Mouse (Mus musculus) brown adipose tissue, adult 24 weeks (tissue): ENCODE results near the gene Gm13288. TPM values are rescaled to one million over a fixed set of nuclear protein-coding genes. Genes with fewer than 3 reads are reported as not detected.

ENCODE experiments used
- H3K27ac ChIP-seq: fragments of 200-500 bp; replicated peaks from 2 replicates; pipeline ENCODE4 v1.5.1; 2012; ENCODE audit warnings: low read depth, mild to moderate bottlenecking, low read length
- H3K4me1 ChIP-seq: fragments of 200-500 bp; 2 replicates; pipeline ENCODE4 v1.6.1; 2012; ENCODE audit warnings: low read length, mixed read lengths; ENCODE audit not compliant: control insufficient read depth, insufficient read depth, insufficient read length
- H3K4me3 ChIP-seq: fragments of 200-500 bp; 2 replicates; pipeline ENCODE4 v1.5.1; 2012; ENCODE audit warnings: low read depth, mild to moderate bottlenecking, low read length, moderate library complexity; ENCODE audit not compliant: insufficient read depth
- polyA plus RNA-seq: library from polyadenylated mRNA; stranded (reverse); fragments of >200 nt; gene quantifications from 2 replicates; pipeline ENCODE4 v1.2.4, GENCODE M21; 2012; ENCODE audit not compliant: missing spikeins, insufficient read depth, insufficient read length

The Gm13288 gene
- polyA plus RNA-seq, 1 experiment, result not detected

DNA sequence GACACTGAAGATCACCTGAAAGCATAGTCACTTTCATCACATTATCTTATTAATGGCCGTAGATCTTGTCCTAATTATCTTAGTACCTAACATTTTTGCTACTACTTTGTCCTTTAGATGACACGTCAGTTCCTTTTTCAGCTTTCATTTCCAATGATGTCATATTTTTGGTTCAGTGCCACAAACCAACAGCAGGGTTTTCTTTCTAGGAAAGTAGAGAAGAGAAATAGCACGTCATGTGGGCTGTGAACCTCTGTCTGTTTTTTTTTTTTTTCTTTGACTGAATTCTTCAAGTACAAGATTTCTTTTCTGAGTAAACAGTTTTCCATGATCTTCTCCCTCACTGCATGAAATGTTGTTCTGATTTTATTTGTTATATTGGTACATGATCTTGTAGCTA, 34.7 kb downstream of the Gm13288 start:
- Histone ChIP-seq H3K4me1 (no peaks in the 10 kb centered on the region), H3K4me3 (no peak overlapping the region), H3K27ac (no peak overlapping the region)

DNA sequence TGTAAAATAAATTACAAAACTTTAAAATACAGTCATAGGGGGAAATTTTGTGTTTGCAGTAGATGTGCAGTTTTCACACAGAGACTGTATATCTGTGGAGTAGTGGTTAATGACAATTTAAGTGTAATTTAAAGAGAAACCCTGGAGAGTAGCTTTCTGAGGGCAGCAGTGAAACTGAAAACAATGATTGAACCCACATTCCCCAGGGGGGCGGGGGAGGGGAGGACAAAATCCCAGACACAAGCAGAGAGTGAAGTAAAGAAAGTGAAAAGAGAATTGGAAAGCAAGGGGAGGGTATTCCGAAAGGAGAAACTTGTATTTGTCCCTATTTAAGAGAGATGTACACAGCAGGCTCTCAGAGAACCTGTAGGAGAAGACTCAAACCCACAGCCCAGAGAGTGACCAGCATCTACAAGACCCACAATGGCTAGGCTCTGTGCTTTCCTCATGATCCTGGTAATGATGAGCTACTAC, 36.1 kb downstream of the Gm13288 start, which contains the start of gene Ifna4:
TSS of gene Ifna4 (plus strand) at position 424 of the 474 bp plus-strand sequence.
- Histone ChIP-seq H3K27ac (no peak within 1 kb of the TSS), H3K4me3 (no peak within 1 kb of the TSS), H3K4me1 (no peaks in the 10 kb centered on the region)

DNA sequence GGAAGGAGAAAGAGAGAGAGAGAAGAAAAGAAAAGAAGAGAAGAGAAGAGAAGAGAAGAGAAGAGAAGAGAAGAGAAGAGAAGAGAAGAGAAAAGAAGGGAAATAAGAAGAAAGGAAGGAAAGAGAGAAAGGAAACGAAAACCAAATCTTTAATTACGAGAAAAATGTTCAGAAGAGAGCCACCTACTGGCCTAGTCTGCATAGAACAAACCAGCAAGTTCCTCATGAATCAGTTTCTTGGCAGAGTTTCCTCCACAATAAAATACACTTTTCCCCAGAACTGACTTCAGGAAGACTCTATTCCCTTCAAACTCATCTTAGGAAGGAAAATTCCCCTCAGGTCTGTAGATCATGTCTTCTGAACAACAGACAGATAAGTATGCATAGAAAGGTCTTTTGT, 40.0 kb downstream of the Gm13288 start:
- no peak overlapping the region for H3K27ac ChIP-seq
- no peaks in the 10 kb centered on the region for H3K4me1 ChIP-seq
- no peak overlapping the region for H3K4me3 ChIP-seq

DNA sequence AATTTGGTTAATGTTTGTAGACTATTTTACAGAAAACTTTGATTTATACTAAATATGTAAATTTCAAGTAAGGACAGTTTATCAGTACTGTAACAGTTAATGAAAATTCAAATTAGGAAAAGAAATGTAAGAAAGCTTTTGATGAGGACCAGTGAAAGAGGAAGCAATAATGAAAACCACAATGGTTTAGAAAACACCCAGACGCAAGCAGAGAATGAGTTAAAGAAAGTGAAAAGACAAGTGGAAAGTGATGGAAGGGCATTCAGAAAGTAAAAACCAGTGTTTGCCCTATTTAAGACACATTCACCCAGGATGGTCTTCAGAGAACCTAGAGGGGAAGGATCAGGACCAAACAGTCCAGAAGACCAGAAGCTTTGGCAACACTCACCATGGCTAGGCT, 44.4 kb downstream of the Gm13288 start, which contains the start of gene Ifna1:
TSS of gene Ifna1 (plus strand) at position 390 of the 400 bp plus-strand sequence.
- H3K4me1 ChIP-seq, result no peaks in the 10 kb centered on the region
- no peak within 1 kb of the TSS for H3K4me3 ChIP-seq
- H3K27ac ChIP-seq, result no peak within 1 kb of the TSS

DNA sequence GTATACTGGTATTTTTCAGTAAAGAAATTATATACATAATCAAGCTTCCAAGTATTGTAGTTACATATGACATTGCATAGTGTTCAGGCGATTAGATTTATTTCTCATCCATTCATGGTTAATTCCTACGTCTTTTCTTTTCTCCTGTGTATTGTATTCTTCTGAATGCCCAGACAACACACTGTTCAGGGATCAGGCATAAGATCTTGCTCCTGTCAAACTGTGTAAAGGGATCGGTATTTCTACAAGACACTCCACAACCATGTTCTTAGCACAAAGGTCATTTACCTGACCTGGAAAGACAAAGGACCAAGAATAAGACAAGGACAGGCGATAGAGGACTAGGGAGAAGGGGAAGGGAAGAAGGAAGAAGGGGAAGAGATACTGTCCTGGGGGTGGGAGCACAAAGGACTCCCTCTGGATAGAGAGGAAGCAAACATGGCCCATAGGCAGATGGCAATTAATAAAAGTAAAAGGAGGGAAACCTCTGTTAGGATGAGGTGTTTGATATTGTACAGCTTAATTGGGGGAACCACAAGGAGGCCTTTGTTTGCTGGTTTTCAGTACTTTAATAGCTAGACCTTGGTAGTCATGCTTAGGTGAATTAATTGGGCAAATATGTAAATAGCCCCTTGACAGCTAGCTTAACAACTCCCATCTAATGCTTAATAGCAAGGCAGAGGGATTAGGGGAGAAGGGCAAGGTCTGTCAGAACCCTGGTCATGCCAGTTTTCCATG, 45.9 kb downstream of the Gm13288 start:
- Histone ChIP-seq H3K4me1 (no peaks in the 10 kb centered on the region), H3K27ac (no peak overlapping the region), H3K4me3 (no peak overlapping the region)

Other genes with a start within 250 kb of the Gm13288 start
- gene Ifna15, start 247.3 kb upstream of the Gm13288 start, polyA plus RNA-seq, result not detected in 2 replicates
- gene Ifna14, start 233.7 kb upstream of the Gm13288 start, polyA plus RNA-seq, result not detected in 2 replicates
- gene Ifna9, start 213.1 kb upstream of the Gm13288 start, polyA plus RNA-seq, result not detected in 2 replicates
- gene Ifna12, start 202.2 kb upstream of the Gm13288 start, polyA plus RNA-seq, result not detected in 2 replicates
- gene C87499, start 171.1 kb upstream of the Gm13288 start, polyA plus RNA-seq, result not detected in 2 replicates
- gene Ifna13, start 161.1 kb upstream of the Gm13288 start, polyA plus RNA-seq, result not detected in 2 replicates
- not detected in 2 replicates for gene Ifna16, start 128.6 kb upstream of the Gm13288 start, polyA plus RNA-seq
- gene Ifna2, start 121.6 kb upstream of the Gm13288 start, polyA plus RNA-seq, result not detected in 2 replicates
- gene Ifnab, start 114.2 kb upstream of the Gm13288 start, polyA plus RNA-seq, result not detected in 2 replicates
- not detected in 2 replicates for gene Gm26566, start 83.7 kb upstream of the Gm13288 start, polyA plus RNA-seq
- gene Klhl9, start 83.1 kb upstream of the Gm13288 start, polyA plus RNA-seq, result 37.8 and 44.9 TPM in 2 replicates
- gene Gm13271, start 50.7 kb upstream of the Gm13288 start, polyA plus RNA-seq, result not detected in 2 replicates
- gene Gm13283, start 45.4 kb upstream of the Gm13288 start, polyA plus RNA-seq, result not detected in 2 replicates
- not detected in 2 replicates for gene Gm13290, start 31.7 kb upstream of the Gm13288 start, polyA plus RNA-seq
- not detected in 2 replicates for gene Gm13289, start 28.6 kb upstream of the Gm13288 start, polyA plus RNA-seq
- gene Gm13272, start 25.7 kb upstream of the Gm13288 start, polyA plus RNA-seq, result not detected in 2 replicates
- gene Ifnz, start 23.4 kb upstream of the Gm13288 start, polyA plus RNA-seq, result not detected in 2 replicates
- not detected in 2 replicates for gene Gm13276, start 19.8 kb upstream of the Gm13288 start, polyA plus RNA-seq
- not detected in 2 replicates for gene Gm13277, start 16.9 kb upstream of the Gm13288 start, polyA plus RNA-seq
- not detected in 2 replicates for gene Gm13278, start 14.0 kb upstream of the Gm13288 start, polyA plus RNA-seq
- gene Gm13275, start 11.0 kb upstream of the Gm13288 start, polyA plus RNA-seq, result not detected in 2 replicates
- not detected in 2 replicates for gene Gm13279, start 8.1 kb upstream of the Gm13288 start, polyA plus RNA-seq
- gene Gm13285, start 5.9 kb upstream of the Gm13288 start, polyA plus RNA-seq, result not detected in 2 replicates
- gene Gm13287, start 2.3 kb upstream of the Gm13288 start, polyA plus RNA-seq, result not detected in 2 replicates
- gene Ifna7, start 10.7 kb downstream of the Gm13288 start, polyA plus RNA-seq, result not detected in 2 replicates
- not detected in 2 replicates for gene Ifna11, start 14.4 kb downstream of the Gm13288 start, polyA plus RNA-seq
- gene Ifna6, start 21.9 kb downstream of the Gm13288 start, polyA plus RNA-seq, result not detected in 2 replicates
- gene Ifna5, start 30.0 kb downstream of the Gm13288 start, polyA plus RNA-seq, result not detected in 2 replicates
- not detected in 2 replicates for gene Ifna4, start 36.3 kb downstream of the Gm13288 start, polyA plus RNA-seq
- gene Ifna1, start 44.6 kb downstream of the Gm13288 start, polyA plus RNA-seq, result not detected in 2 replicates
- gene Ifne, start 74.7 kb downstream of the Gm13288 start, polyA plus RNA-seq, result not detected in 2 replicates